Mouse (Mus musculus): ENCODE results near the gene Ccnc. TPM values are rescaled to one million over a fixed set of nuclear protein-coding genes. Genes with fewer than 3 reads are reported as not detected.

Gene Ccnc
- polyA plus RNA-seq (2014; fragmentation: Nextera tagmentation; extraction: Ambion mirVana) = 71.7 and 73.7 TPM in 2 replicates

DNA sequence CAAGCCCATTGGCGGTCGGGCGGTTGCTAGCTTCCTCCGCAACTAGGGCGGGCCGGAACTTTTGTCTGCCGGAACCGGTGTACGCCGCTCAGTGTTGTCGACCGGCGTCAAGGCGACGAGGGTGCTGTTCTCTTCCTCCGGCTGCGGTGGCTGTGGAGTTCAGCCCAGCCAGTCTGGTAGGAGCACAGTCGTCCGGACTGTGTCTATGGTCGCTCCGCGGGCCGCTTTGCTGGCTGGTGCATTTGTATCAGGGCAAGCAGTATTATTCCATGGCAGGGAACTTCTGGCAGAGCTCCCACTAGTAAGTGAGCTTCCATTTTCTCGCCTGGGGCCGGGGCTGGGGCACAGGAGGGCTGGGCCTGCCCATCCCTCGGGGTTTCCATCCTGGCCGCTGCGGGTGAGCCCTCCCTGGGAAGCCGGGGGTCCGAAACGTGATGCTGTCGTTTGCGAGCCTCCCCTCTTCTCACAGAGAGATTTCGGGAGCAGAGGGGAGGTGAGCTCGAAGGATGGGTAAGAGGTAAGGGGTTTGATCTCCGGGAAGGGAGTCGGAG, at the start of gene Ccnc:
Ccnc (plus strand) TSS at position 87 of the 551 bp plus-strand sequence.
- H3K9ac ChIP-seq = peak within 1 kb of the TSS; percentile 90
- no peaks in the 10 kb centered on the region for H3K27me3 ChIP-seq (ENCODE audit: control insufficient read depth, insufficient read depth, low read length)
- peak within 1 kb of the TSS; percentile 82 for H3K4me3 ChIP-seq (replicated peaks; ENCODE audit: low read length)
- H3K9me3 ChIP-seq (ENCODE audit: control insufficient read depth, low read length) = no peaks in the 10 kb centered on the region
- peak; percentile 98 for ATAC-seq (ENCODE audit: low FRiP score)
- WGBS = under 1% methylated on average over 37 of the region's 37 CpGs
- peak within 1 kb of the TSS; percentile 85 for H3K27ac ChIP-seq
- H3K4me2 ChIP-seq (replicated peaks) = peak within 1 kb of the TSS; percentile 78
- DNase-seq (ENCODE audit: low spot score) = peak; percentile 92
- peaks cover 13% of the 10 kb centered on the region; the same call in 1 of the 2 replicates for H3K4me1 ChIP-seq (replicated peaks; ENCODE audit: control insufficient read depth, insufficient read depth, low read length)
- peaks cover 4% of the 10 kb centered on the region for H3K36me3 ChIP-seq (replicated peaks; ENCODE audit: control insufficient read depth, insufficient read depth)

DNA sequence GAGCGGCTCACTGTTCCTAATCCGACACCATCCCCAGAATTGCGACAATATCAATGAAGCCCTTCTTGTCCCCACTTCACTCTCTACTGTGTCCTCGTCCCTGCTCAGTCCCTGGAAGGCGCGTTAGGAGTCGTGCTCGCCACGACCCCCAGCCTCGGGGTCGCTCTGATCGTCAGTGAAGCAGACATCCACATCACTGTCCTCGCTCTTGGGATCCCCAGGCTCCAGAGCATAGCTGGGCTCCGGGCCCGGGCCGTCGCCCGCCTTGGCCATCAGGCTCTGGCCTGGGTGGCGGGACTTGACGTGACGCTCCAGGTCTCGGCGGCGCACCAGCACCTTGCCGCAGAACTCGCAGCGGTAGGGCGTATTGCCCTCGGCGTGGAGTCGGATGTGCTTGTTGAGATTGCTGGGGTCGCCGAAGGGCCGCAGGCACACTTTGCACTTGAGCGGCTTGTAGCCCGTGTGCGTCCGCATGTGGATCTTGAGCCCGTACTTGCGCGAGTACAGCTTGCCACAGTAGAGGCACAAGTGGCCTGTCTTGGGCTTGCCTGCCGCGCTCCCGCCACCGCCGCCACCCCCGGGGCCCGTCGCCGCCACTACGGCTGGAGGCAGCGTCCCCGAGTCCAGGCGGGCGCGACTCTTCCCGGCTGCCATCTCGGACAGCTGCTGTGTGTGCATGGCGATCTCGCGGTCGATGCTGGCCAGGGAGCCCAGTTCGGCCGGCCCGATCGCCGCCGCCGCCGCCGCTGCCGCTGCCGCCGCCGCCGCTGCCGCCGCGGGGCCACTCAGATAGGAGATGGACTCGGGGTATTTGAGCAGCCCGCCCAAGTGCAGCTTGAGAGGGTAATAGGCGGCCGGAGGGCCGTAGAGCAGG, 49.2 kb upstream of the Ccnc start:
- DNase-seq (ENCODE audit: low spot score) (peak; percentile 23), ATAC-seq (ENCODE audit: low FRiP score) (peak; percentile 41; the same call in 1 of the 2 replicates)
- Histone ChIP-seq H3K9ac (peak overlapping the region; percentile 36), H3K27ac (no peak overlapping the region), H3K9me3 (ENCODE audit: control insufficient read depth, low read length) (no peaks in the 10 kb centered on the region), H3K36me3 (replicated peaks; ENCODE audit: control insufficient read depth, insufficient read depth) (no peaks in the 10 kb centered on the region), H3K4me1 (replicated peaks; ENCODE audit: control insufficient read depth, insufficient read depth, low read length) (no peaks in the 10 kb centered on the region), H3K27me3 (ENCODE audit: control insufficient read depth, insufficient read depth, low read length) (peaks cover 99% of the 10 kb centered on the region), H3K4me2 (replicated peaks) (peak overlapping the region; percentile 60), H3K4me3 (replicated peaks; ENCODE audit: low read length) (peak overlapping the region; percentile 41)
- under 1% methylated on average over 82 of the region's 84 CpGs for WGBS

GRCm38 (mm10) chr4:21678975-21679623, 48.4 kb upstream of the Ccnc start:
- H3K9ac ChIP-seq = peak overlapping the region; percentile 36

GRCm38 (mm10) chr4:21679624-21680480, 47.6 kb upstream of the Ccnc start:
- ATAC-seq (ENCODE audit: low FRiP score) (0 out of 2 replicates have a peak, but pooled peaks have one; percentile 9), DNase-seq (ENCODE audit: low spot score) (no peak)
- Histone ChIP-seq H3K36me3 (replicated peaks; ENCODE audit: control insufficient read depth, insufficient read depth) (no peaks in the 10 kb centered on the region), H3K9me3 (ENCODE audit: control insufficient read depth, low read length) (no peaks in the 10 kb centered on the region), H3K4me3 (replicated peaks; ENCODE audit: low read length) (peak overlapping the region; percentile 41), H3K9ac (no peak overlapping the region), H3K4me1 (replicated peaks; ENCODE audit: control insufficient read depth, insufficient read depth, low read length) (no peaks in the 10 kb centered on the region), H3K4me2 (replicated peaks) (peak overlapping the region; percentile 60), H3K27me3 (ENCODE audit: control insufficient read depth, insufficient read depth, low read length) (peaks cover 99% of the 10 kb centered on the region), H3K27ac (no peak overlapping the region)
- 3% methylated on average over 42 of the region's 42 CpGs for WGBS

More at GRCm38 (mm10) chr4:21678975-21679623, 48.4 kb upstream of the Ccnc start:
- ATAC-seq (ENCODE audit: low FRiP score) = peak; percentile 81
- 1% methylated on average over 26 of the region's 79 CpGs for WGBS
- H3K4me3 ChIP-seq (replicated peaks; ENCODE audit: low read length) = peak overlapping the region; percentile 41
- peak overlapping the region; percentile 60 for H3K4me2 ChIP-seq (replicated peaks)
- no peaks in the 10 kb centered on the region for H3K4me1 ChIP-seq (replicated peaks; ENCODE audit: control insufficient read depth, insufficient read depth, low read length)
- no peaks in the 10 kb centered on the region for H3K36me3 ChIP-seq (replicated peaks; ENCODE audit: control insufficient read depth, insufficient read depth)
- peak; percentile 24 for DNase-seq (ENCODE audit: low spot score)
- H3K27ac ChIP-seq = no peak overlapping the region
- H3K27me3 ChIP-seq (ENCODE audit: control insufficient read depth, insufficient read depth, low read length) = peaks cover 99% of the 10 kb centered on the region
- no peaks in the 10 kb centered on the region for H3K9me3 ChIP-seq (ENCODE audit: control insufficient read depth, low read length)

DNA sequence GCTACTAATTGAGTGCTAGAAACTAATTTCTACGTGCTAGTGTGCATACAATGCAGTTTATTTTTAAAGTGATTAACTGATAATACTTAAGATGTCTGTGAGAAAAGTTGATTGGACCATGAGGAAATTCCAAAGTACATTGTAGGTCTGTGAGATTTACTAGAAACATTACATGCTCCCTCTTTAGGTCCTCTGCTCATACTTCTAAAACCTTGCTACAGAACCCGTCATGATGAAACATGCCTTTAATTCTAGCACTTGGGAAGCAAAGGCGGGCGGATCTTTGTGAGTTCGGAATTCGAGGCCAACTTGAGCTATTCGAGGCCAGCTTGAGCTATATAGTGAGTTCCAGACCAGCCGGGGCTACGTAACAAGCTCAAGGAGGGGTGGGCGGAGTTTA, 46.5 kb upstream of the Ccnc start:
- ATAC-seq (ENCODE audit: low FRiP score) (no peak), DNase-seq (ENCODE audit: low spot score) (no peak)
- WGBS = 11% methylated on average over 10 of the region's 10 CpGs
- H3K4me1 ChIP-seq (replicated peaks; ENCODE audit: control insufficient read depth, insufficient read depth, low read length) = no peaks in the 10 kb centered on the region
- H3K4me2 ChIP-seq (replicated peaks) = no peak overlapping the region
- H3K9ac ChIP-seq = no peak overlapping the region
- H3K27me3 ChIP-seq (ENCODE audit: control insufficient read depth, insufficient read depth, low read length) = peaks cover 99% of the 10 kb centered on the region
- no peaks in the 10 kb centered on the region for H3K9me3 ChIP-seq (ENCODE audit: control insufficient read depth, low read length)
- H3K36me3 ChIP-seq (replicated peaks; ENCODE audit: control insufficient read depth, insufficient read depth) = no peaks in the 10 kb centered on the region
- no peak overlapping the region for H3K4me3 ChIP-seq (replicated peaks; ENCODE audit: low read length)
- H3K27ac ChIP-seq = no peak overlapping the region

DNA sequence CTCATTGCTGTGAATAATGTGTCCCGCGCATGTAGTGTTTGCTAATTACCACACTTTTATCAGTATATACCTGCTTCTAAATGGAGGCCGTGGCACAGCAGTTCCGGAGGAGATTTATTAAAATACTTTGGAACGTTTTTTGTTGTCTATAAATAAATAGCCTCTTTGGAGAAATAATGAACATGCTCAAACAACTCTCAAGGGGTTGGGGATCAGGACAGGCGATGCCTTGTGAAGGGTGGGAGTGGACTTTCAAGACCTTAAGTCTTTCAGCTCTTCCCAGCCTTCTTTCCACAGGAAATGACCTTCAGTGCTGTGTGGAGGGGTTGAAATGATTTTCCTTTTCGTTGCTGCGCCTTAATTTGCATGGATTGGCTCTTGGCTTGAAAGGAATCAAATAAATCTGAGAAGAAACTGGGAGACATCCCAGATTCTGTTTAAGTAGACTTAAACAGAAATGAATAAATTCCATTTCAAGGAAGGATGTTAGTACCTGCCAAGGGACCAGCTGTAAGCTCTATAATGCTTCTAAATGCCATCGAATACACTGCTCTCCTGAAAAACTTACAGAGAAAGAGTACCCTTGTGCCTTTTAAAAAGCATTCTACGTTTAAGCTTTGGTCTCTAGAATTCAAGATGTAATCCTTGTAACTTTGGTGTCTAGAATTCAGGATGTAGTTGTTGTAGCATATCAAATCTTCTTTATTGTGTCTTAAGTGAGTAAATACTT, 44.9 kb upstream of the Ccnc start:
- Histone ChIP-seq H3K9ac (no peak overlapping the region), H3K36me3 (replicated peaks; ENCODE audit: control insufficient read depth, insufficient read depth) (no peaks in the 10 kb centered on the region), H3K4me1 (replicated peaks; ENCODE audit: control insufficient read depth, insufficient read depth, low read length) (no peaks in the 10 kb centered on the region), H3K9me3 (ENCODE audit: control insufficient read depth, low read length) (no peaks in the 10 kb centered on the region), H3K27me3 (ENCODE audit: control insufficient read depth, insufficient read depth, low read length) (peaks cover 99% of the 10 kb centered on the region), H3K4me3 (replicated peaks; ENCODE audit: low read length) (no peak overlapping the region), H3K27ac (no peak overlapping the region), H3K4me2 (replicated peaks) (no peak overlapping the region)
- no peak for DNase-seq (ENCODE audit: low spot score)
- no peak for ATAC-seq (ENCODE audit: low FRiP score)
- WGBS = 19% methylated on average over 10 of the region's 10 CpGs

- H3K36me3 ChIP-seq (replicated peaks; ENCODE audit: control insufficient read depth, insufficient read depth) = no peaks in the 10 kb centered on the region
- H3K27me3 ChIP-seq (ENCODE audit: control insufficient read depth, insufficient read depth, low read length) = peaks cover 93% of the 10 kb centered on the region
- peak overlapping the region; percentile 27 for H3K4me2 ChIP-seq (replicated peaks)
- ATAC-seq (ENCODE audit: low FRiP score) (no peak), DNase-seq (ENCODE audit: low spot score) (no peak)
- no peak overlapping the region for H3K9ac ChIP-seq
- H3K4me1 ChIP-seq (replicated peaks; ENCODE audit: control insufficient read depth, insufficient read depth, low read length) = 0 out of 2 replicates have a peak, but pooled peaks cover 4% of the 10 kb centered on the region
- peak overlapping the region; percentile 11; the same call in 1 of the 2 replicates for H3K4me3 ChIP-seq (replicated peaks; ENCODE audit: low read length)
- WGBS = 0% methylated on average over 14 of the region's 14 CpGs
- H3K9me3 ChIP-seq (ENCODE audit: control insufficient read depth, low read length) = no peaks in the 10 kb centered on the region
- no peak overlapping the region for H3K27ac ChIP-seq
These were observed 43.0 kb upstream of the Ccnc start for GRCm38 (mm10) chr4:21684341-21684970.

GRCm38 (mm10) chr4:21685595-21686091, 41.9 kb upstream of the Ccnc start, which contains the start of gene Prdm13:
TSS of gene Prdm13 (minus strand) at chr4:21685963.
- Histone ChIP-seq H3K4me1 (replicated peaks; ENCODE audit: control insufficient read depth, insufficient read depth, low read length) (0 out of 2 replicates have a peak, but pooled peaks cover 4% of the 10 kb centered on the region), H3K9ac (no peak within 1 kb of the TSS), H3K4me2 (replicated peaks) (peak within 1 kb of the TSS; percentile 36), H3K27me3 (ENCODE audit: control insufficient read depth, insufficient read depth, low read length) (peaks cover 93% of the 10 kb centered on the region), H3K9me3 (ENCODE audit: control insufficient read depth, low read length) (no peaks in the 10 kb centered on the region), H3K4me3 (replicated peaks; ENCODE audit: low read length) (peak within 1 kb of the TSS; percentile 23), H3K27ac (no peak within 1 kb of the TSS), H3K36me3 (replicated peaks; ENCODE audit: control insufficient read depth, insufficient read depth) (no peaks in the 10 kb centered on the region)
- DNase-seq (ENCODE audit: low spot score) (no peak), ATAC-seq (ENCODE audit: low FRiP score) (peak; percentile 57)
- under 1% methylated on average over 38 of the region's 38 CpGs for WGBS
